Comparison of ENCODE assay signal across 8 mouse cellular contexts in the genomic region with DNA sequence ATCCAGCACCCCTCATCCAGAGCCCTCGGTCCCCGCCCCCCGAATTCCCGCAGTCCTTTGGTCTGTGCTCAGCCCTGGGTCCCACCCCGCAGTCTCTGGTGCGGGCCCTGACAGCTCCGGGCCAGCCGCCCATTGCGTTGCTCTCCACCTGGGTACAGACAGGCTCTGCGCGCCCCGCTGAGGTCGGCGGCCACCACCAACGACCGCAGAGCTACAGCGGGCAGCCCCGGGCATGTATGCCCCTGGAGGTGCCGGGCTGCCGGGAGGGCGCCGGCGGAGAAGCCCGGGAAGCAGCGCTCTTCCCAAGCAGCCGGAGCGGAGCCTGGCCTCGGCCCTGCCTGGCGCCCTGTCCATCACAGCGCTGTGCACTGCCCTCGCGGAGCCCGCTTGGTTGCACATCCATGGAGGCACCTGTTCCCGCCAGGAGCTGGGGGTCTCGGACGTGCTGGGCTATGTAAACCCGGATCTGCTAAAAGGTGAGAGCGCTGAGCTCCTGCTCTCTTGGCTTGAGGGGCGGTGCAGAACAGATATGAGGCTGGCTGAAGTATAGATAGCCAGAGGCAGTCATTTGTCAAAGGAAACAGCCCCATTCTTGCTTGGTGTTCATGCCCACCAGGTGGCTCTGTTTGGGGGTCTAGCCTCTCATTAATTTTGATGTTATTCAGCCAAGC. TPM values are rescaled to one million over a fixed set of nuclear protein-coding genes. Genes with fewer than 3 reads are reported as not detected.
DNase-seq lines count a peak whose midpoint lies in the region; ATAC-seq lines count a peak whose summit lies in the region.

No protein-coding gene starts in this region.

- DNase-seq in ES-CJ7 (ENCODE audit: low read depth, low spot score): peak; percentile 19
- DNase-seq in c-Kit-negative CD71-positive TER-119-positive erythroid progenitor cells, embryonic 14.5 days (ENCODE audit: low read depth, low spot score): peak; percentile 33
- DNase-seq in hindbrain, embryonic 10.5 days (ENCODE audit: low spot score): peak; percentile 50
- peak; percentile 38 for DNase-seq in layer of hippocampus, adult 9-11 months
- peak; percentile 25 for DNase-seq in lung, postnatal 14 days
- DNase-seq in retina, embryonic 14.5 days (ENCODE audit: low spot score): peak; percentile 63
- DNase-seq in thymus, postnatal 36 days: peak; percentile 48 to 66

- H3K4me3 ChIP-seq in forebrain, embryonic 12.5 days (replicated peaks): peak overlapping the region; percentile 76
- peak overlapping the region; percentile 99 for H3K4me3 ChIP-seq in hindbrain, embryonic 10.5 days

- H3K27me3 ChIP-seq in forebrain, embryonic 12.5 days: no peaks in the 10 kb centered on the region
- no peaks in the 10 kb centered on the region for H3K27me3 ChIP-seq in hindbrain, embryonic 10.5 days (ENCODE audit: insufficient read depth, poor library complexity, severe bottlenecking)

- no peaks in the 10 kb centered on the region for H3K9me3 ChIP-seq in forebrain, embryonic 12.5 days
- no peaks in the 10 kb centered on the region for H3K9me3 ChIP-seq in hindbrain, embryonic 10.5 days

- peak overlapping the region; percentile 71 for H3K27ac ChIP-seq in forebrain, embryonic 12.5 days
- H3K27ac ChIP-seq in hindbrain, embryonic 10.5 days: peak overlapping the region; percentile 91

- H3K9ac ChIP-seq in forebrain, embryonic 12.5 days: peak overlapping the region; percentile 94

- WGBS in forebrain, embryonic 12.5 days: under 1% methylated on average over 39 of the region's 39 CpGs
- WGBS in hindbrain, embryonic 10.5 days: under 1% methylated on average over 39 of the region's 39 CpGs

- peaks cover 22% of the 10 kb centered on the region for H3K4me1 ChIP-seq in forebrain, embryonic 12.5 days
- peaks cover 29% of the 10 kb centered on the region for H3K4me1 ChIP-seq in hindbrain, embryonic 10.5 days (replicated peaks)

- ATAC-seq in forebrain, embryonic 12.5 days (ENCODE audit: low FRiP score): peak; percentile 72

- H3K36me3 ChIP-seq in forebrain, embryonic 12.5 days (replicated peaks): peaks cover 23% of the 10 kb centered on the region
- H3K36me3 ChIP-seq in hindbrain, embryonic 10.5 days: peaks cover 45% of the 10 kb centered on the region

- H3K4me2 ChIP-seq in forebrain, embryonic 12.5 days: peak overlapping the region; percentile 99

RNA-seq across cellular contexts. Expression of gene Tmem127, which starts 0.8 kb away (rescaled TPM):
- 29.6 and 33.0 TPM in 2 replicates for polyA plus RNA-seq in forebrain, embryonic 12.5 days (2016; fragmentation: Nextera tagmentation; extraction: Ambion mirVana)
- polyA plus RNA-seq in hindbrain, embryonic 10.5 days (2016; fragmentation: Nextera tagmentation; extraction: Ambion mirVana): 26.5 and 27.3 TPM in 2 replicates

RNA-seq across cellular contexts. Expression of gene Ciao1, which starts 0.9 kb away (rescaled TPM):
- 51.3 and 55.0 TPM in 2 replicates for polyA plus RNA-seq in forebrain, embryonic 12.5 days (2016; fragmentation: Nextera tagmentation; extraction: Ambion mirVana)
- polyA plus RNA-seq in hindbrain, embryonic 10.5 days (2016; fragmentation: Nextera tagmentation; extraction: Ambion mirVana): 53.2 and 55.4 TPM in 2 replicates

RNA-seq across cellular contexts. Expression of gene Stard7, which starts 21.5 kb away (rescaled TPM):
- polyA plus RNA-seq in forebrain, embryonic 12.5 days (2016; fragmentation: Nextera tagmentation; extraction: Ambion mirVana): 103 TPM in 2 replicates
- 73.6 and 78.7 TPM in 2 replicates for polyA plus RNA-seq in hindbrain, embryonic 10.5 days (2016; fragmentation: Nextera tagmentation; extraction: Ambion mirVana)

RNA-seq across cellular contexts. Expression of gene Snrnp200, which starts 40.3 kb away (rescaled TPM):
- polyA plus RNA-seq in forebrain, embryonic 12.5 days (2016; fragmentation: Nextera tagmentation; extraction: Ambion mirVana): 95.9 and 100 TPM in 2 replicates
- 85.7 and 96.5 TPM in 2 replicates for polyA plus RNA-seq in hindbrain, embryonic 10.5 days (2016; fragmentation: Nextera tagmentation; extraction: Ambion mirVana)

RNA-seq across cellular contexts. Expression of gene 1810024B03Rik, which starts 40.4 kb away (rescaled TPM):
- 3.0 and 3.1 TPM in 2 replicates for polyA plus RNA-seq in forebrain, embryonic 12.5 days (2016; fragmentation: Nextera tagmentation; extraction: Ambion mirVana)
- 2.5 and 2.6 TPM in 2 replicates for polyA plus RNA-seq in hindbrain, embryonic 10.5 days (2016; fragmentation: Nextera tagmentation; extraction: Ambion mirVana)

Comparison
In these comparisons a context has a peak if more than half of its experiments do, and no peak if none do; other contexts are left out.
1. Peak in every context shown above with its lines: DNase-seq, ATAC-seq, H3K4me3 ChIP-seq and H3K27ac ChIP-seq.